Mouse (Mus musculus): ENCODE results near the gene Kcnc1. TPM values are rescaled to one million over a fixed set of nuclear protein-coding genes. Genes with fewer than 3 reads are reported as not detected.
A peak's percentile ranks its signal among the peaks of the same experiment; 100 is the strongest.

Kcnc1 gene
- total RNA-seq, 1 experiment from 2014 or later = not detected

- no peak for ATAC-seq (replicated peaks; ENCODE audit: insufficient number of reproducible peaks, low FRiP score, low TSS enrichment, poor library complexity, severe bottlenecking)
These were observed 4.6 kb upstream of the Kcnc1 start for GRCm38 (mm10) chr7:46391701-46392100.

- peak; percentile 44; the same call in 1 of the 2 replicates for ATAC-seq (replicated peaks; ENCODE audit: insufficient number of reproducible peaks, low FRiP score, low TSS enrichment, poor library complexity, severe bottlenecking)
These were observed 3.2 kb upstream of the Kcnc1 start for GRCm38 (mm10) chr7:46393116-46393515.

- no peak for ATAC-seq (replicated peaks; ENCODE audit: insufficient number of reproducible peaks, low FRiP score, low TSS enrichment, poor library complexity, severe bottlenecking)
These were observed 2.4 kb upstream of the Kcnc1 start for GRCm38 (mm10) chr7:46393718-46394511.

- no peak for ATAC-seq (replicated peaks; ENCODE audit: insufficient number of reproducible peaks, low FRiP score, low TSS enrichment, poor library complexity, severe bottlenecking)
These were observed 1.4 kb upstream of the Kcnc1 start for GRCm38 (mm10) chr7:46394933-46395332.

GRCm38 (mm10) chr7:46395571-46395970 is 726 bp upstream of the Kcnc1 start:
- no peak for ATAC-seq (replicated peaks; ENCODE audit: insufficient number of reproducible peaks, low FRiP score, low TSS enrichment, poor library complexity, severe bottlenecking)

- ATAC-seq (replicated peaks; ENCODE audit: insufficient number of reproducible peaks, low FRiP score, low TSS enrichment, poor library complexity, severe bottlenecking) = no peak
These were observed 833 bp downstream of the Kcnc1 start for GRCm38 (mm10) chr7:46396928-46397731.

GRCm38 (mm10) chr7:46397732-46398333 is 1.5 kb downstream of the Kcnc1 start:
- ATAC-seq (replicated peaks; ENCODE audit: insufficient number of reproducible peaks, low FRiP score, low TSS enrichment, poor library complexity, severe bottlenecking) = no peak

- no peak for ATAC-seq (replicated peaks; ENCODE audit: insufficient number of reproducible peaks, low FRiP score, low TSS enrichment, poor library complexity, severe bottlenecking)
These were observed 2.3 kb downstream of the Kcnc1 start for GRCm38 (mm10) chr7:46398612-46399011.

- no peak for ATAC-seq (replicated peaks; ENCODE audit: insufficient number of reproducible peaks, low FRiP score, low TSS enrichment, poor library complexity, severe bottlenecking)
These were observed 3.4 kb downstream of the Kcnc1 start for GRCm38 (mm10) chr7:46399676-46400075.

GRCm38 (mm10) chr7:46400346-46400745 is 4.0 kb downstream of the Kcnc1 start:
- no peak for ATAC-seq (replicated peaks; ENCODE audit: insufficient number of reproducible peaks, low FRiP score, low TSS enrichment, poor library complexity, severe bottlenecking)

GRCm38 (mm10) chr7:46401371-46402180 is 5.3 kb downstream of the Kcnc1 start:
- no peak for ATAC-seq (replicated peaks; ENCODE audit: insufficient number of reproducible peaks, low FRiP score, low TSS enrichment, poor library complexity, severe bottlenecking)

- no peak for ATAC-seq (replicated peaks; ENCODE audit: insufficient number of reproducible peaks, low FRiP score, low TSS enrichment, poor library complexity, severe bottlenecking)
These were observed 7.6 kb downstream of the Kcnc1 start for GRCm38 (mm10) chr7:46403616-46404485.

- ATAC-seq (replicated peaks; ENCODE audit: insufficient number of reproducible peaks, low FRiP score, low TSS enrichment, poor library complexity, severe bottlenecking) = no peak
These were observed 8.5 kb downstream of the Kcnc1 start for GRCm38 (mm10) chr7:46404756-46405155.

GRCm38 (mm10) chr7:46408606-46409005 is 12.3 kb downstream of the Kcnc1 start:
- no peak for ATAC-seq (replicated peaks; ENCODE audit: insufficient number of reproducible peaks, low FRiP score, low TSS enrichment, poor library complexity, severe bottlenecking)

- no peak for ATAC-seq (replicated peaks; ENCODE audit: insufficient number of reproducible peaks, low FRiP score, low TSS enrichment, poor library complexity, severe bottlenecking)
These were observed 13.0 kb downstream of the Kcnc1 start for GRCm38 (mm10) chr7:46409204-46409789.

GRCm38 (mm10) chr7:46410727-46411126 is 14.4 kb downstream of the Kcnc1 start:
- ATAC-seq (replicated peaks; ENCODE audit: insufficient number of reproducible peaks, low FRiP score, low TSS enrichment, poor library complexity, severe bottlenecking) = no peak

GRCm38 (mm10) chr7:46412823-46413222 is 16.5 kb downstream of the Kcnc1 start:
- ATAC-seq (replicated peaks; ENCODE audit: insufficient number of reproducible peaks, low FRiP score, low TSS enrichment, poor library complexity, severe bottlenecking) = no peak
